Mouse (Mus musculus): ENCODE measurements around the gene Hnf4a.

DNA sequence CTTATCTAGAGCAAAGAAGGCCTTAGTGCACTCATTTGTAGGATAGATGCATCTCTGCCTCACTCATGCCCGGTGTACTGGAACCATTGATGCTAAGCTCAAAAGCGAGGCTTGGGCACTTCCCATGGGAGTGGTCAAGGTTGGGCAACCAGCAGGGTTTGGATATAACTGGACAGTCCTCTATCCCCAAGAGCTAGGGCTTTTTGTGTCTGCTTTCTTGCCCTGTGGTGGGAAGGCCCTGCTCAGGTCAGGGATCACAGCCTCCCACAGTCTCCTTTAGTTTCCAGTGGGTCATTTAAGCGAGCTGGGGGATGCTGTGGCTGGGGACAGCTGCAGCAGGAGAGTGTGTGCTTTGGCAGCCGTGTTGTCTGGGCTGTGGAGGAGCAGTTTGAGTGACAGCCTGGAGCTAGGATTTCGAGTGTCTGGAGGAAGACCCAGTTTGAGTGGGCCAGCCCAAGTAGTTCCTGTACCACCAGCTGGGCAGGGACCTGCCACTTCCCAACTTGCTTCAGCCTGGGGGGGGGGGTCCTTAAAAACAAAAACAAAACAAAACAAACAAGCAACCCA, 16.8 kb upstream of the Hnf4a start:
- no peak for TF ChIP-seq CTCF (IDR thresholded peaks at IDR 0.05; ENCODE audit: low read depth)
- no peak for TF ChIP-seq EP300 (optimal IDR thresholded peaks at IDR 0.05)

All from stomach, postnatal 0 days (tissue).